Mouse (Mus musculus) adrenal gland, postnatal 14 days (tissue): Measurements from ENCODE around the gene Actl9. TPM values are rescaled to one million over a fixed set of nuclear protein-coding genes. Genes with fewer than 3 reads are reported as not detected.
A peak's percentile ranks its signal among the peaks of the same experiment; 100 is the strongest.

ENCODE experiments used
- DNase-seq: peaks from one replicate; pipeline ENCODE4 v3.0.0; 2021; ENCODE audit warnings: mixed read lengths
- long read RNA-seq, 2 experiments: library from polyadenylated mRNA; stranded (forward); transcript quantifications; one replicate each; pipeline ENCODE4 v2.0.0; 2021
- total RNA-seq: library from RNA; stranded (reverse); gene quantifications from 2 replicates; pipeline ENCODE4 v1.2.3, GENCODE M21; 2021

Actl9 gene
- total RNA-seq: 0.26 and 0.38 TPM in 2 replicates
- long read RNA-seq, experiment 1: 0 reads
- long read RNA-seq, experiment 2: 0 reads

DNA sequence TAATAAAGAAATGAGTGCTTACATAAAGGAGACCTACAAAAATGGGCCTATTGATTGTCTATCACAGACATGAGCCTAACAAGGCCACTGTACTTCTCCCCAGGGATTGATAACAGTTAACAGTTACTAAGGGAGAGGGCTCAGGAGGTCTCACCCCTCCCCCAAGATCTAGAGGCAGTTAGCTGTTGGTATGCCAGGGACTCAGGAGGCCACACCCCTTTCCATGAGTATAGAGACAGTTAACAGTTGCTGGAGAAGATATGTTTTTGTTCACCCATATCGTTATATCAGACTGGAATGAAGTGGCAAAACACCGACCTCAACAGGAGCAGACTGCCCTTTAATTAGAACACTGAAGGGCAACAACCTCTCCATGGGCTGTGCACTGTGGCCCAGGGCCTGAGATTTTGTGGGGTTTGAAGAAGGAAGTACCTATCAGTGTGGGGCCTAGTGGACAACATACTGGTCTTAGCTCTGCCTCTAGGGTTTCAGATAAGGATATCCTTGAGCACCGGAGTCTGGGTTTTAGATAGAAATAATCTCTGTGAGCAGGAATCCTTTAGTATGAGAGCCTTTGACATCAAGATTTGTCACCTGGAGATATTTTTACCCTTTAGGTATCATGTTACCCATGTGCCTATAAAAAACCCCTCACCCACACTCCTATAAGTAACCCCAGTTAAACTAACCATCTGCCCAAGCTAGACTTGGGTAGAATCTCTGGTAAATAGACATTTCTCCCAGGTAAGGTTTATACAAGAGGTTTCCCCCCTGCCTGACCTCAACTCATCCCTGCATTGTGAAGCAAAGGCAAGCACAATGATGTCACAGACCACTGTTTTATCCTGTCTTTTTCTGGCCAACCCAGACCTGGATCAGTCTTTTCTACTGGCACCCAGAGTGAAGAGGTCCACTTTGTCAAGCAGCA is at the start of gene Actl9:
TSS of gene Actl9 (plus strand) at position 878 of the 928 bp plus-strand sequence.
- DNase-seq: no peak

DNA sequence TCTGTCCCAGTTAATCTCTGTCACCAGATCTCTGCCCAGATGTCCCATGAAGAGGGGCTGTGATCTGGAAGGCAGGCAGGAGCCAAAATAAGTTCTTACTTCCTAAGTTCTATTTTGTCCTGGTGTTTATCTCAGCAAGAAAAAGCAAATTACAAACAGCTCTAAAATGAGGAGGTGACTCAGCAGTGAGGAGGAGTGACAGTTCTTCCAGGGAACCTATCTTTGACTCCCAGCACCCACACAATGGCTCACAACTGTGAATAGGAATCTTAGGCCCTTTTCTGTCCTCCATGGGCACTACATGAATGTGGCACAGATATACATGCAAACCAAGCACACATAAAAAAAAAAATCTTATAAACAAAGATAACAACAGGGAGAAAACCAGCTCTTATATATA is 47.0 kb upstream of the Actl9 start:
- DNase-seq: no peak

DNA sequence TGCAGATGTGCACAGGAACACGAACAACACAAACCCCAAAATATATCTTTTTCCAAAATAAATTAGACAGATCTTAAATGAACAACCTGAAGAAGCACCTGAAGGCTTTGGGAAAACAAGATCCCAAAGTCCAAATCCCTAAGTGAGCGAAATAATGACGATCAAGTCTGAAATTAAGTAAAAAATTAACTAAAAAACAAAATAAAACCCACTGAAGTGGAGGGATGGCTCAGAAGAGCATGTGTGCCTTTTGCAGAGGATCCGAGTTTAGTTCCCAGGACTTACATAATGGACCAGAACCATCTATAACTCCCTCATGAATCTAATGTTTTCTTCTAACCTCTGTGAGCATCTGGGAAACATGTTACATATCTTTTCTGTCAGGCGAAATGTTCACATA is 40.4 kb upstream of the Actl9 start:
- no peak for DNase-seq

DNA sequence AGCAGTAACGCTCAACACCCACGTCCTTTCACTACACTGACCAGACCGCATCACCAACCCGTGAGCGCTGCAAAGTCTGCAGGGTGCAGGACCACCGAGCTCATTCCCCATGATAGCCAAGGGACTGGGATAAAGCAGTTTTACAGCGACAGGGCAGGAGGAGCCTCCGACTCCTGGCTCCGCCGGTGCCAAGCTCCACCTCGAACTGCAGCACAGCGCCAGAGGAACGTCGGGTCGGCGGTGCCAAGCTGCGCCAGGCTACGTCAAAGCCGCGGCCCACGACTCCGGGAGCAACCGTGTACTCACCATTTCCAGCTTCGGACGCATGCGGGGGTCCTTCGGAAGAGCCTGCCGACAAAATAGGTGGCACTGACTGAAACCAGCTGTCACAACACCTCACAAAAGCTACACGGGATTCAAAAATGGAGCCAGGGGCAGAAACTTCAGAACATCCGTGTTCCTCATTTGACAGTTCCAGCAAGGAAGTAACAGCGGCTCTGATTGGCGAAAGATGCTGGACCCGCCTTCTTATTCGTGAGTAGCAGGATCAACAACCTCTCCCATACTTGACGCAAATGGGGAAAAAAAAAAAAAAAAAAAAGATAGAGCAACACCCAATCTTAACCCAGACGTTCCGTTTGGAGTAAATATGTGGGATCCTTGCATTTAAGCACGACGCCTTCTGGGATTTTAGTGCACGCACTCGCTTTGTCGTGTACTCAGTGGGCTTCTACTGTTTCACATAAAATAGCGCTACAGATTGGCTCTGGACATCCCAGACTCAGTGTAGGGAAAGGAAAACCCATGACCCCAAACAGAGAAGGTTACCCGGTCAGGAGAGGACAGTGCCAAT is 38.3 kb upstream of the Actl9 start, which contains the start of gene Zfp101:
TSS of gene Zfp101 (minus strand) at position 460 of the 853 bp plus-strand sequence.
- peak; percentile 92 for DNase-seq

DNA sequence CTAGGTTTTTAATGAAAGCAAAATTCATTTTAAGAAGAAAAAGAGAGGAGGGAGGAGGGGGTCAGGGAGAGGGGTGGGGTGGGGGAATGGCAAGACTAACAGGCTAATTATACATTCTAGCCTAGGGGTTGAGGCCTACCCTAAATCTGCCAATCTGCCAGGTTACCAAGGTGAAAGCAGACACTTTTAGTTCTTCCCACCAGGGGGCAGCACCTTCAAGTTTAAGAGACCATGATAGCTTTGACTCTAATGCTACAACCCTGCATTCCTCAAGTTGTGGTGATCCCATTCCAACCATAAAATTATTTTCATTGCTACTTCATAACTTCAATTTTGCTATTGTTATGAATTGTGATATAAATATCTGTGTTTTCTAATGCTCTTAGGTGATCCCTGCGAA is 6.5 kb downstream of the Actl9 start:
- peak; percentile 87 for DNase-seq

DNA sequence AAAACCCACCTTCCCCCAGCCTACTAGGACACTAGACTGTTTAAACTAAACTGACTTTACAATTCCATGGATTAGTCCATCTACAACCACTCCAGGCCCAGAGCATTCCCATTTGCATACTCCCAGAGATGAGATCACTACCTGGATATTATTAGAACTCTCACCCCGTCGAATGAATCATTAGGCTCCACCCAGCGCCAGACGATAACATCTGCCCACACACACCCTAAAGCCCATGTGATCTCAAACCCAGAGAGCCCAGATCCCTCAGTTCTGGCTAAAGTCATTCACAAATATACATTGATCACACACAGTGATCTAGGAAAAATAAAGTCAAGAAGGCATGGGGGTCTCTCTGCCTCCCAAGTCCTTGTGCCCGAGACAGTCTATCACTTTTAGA is 7.2 kb downstream of the Actl9 start:
- DNase-seq: no peak

DNA sequence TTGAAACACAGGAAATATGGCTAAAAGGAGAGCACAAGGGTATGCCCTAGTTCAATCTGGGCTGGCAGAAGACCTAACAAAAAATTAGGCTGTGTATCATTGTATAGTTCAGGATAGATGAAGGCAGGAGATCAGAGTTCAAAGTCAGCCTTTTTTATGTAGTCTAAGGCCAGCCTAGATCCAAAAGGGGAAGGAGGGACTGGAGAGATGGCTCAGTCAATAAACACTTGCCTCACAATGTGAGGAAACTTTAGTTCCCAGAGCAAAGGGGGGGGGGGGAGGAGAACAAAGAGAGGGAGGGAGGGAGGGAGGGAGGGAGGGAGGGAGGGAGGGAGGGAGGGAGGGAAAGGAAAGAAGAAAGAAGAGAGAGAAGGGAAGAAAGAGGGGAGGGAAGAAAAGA is 8.5 kb downstream of the Actl9 start:
- no peak for DNase-seq

DNA sequence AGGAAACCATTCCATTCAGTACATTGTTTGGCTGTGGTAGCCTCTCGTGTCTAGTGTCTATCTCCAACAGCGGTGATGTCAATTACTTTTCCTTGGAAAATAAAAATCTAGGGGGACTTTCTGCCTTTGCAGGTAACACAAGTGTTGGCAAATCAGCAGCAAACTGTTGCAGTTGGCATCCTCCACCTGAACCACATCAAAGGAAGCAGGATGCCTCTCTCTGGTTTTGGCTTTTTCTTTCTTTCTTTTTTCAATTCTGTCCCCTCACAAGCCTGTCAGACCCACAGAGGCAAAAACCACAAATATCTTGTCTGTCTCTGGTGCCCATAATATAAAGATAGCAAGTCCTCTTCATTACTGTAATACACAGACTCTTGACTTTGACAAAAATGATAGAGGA is 23.9 kb downstream of the Actl9 start:
- no peak for DNase-seq

DNA sequence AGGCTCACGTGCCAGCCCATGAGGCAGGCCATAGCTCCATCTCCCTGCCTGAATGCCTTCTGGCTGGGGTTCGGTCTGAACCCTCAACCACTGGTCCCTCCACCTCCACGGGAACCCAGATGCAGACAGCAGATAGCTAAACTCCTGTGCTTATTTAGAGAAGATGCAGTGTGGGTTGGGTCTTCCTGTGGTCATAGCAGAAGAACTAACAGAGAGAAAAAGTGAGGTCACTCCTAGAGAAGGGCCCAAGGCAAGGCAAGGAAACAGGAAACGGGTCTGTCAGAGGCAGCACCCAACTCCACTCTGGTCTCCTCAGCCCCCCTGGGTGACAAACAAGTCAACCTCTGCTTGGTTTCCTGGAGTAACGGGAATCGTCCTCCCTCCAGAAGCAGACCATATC is 38.5 kb downstream of the Actl9 start:
- no peak for DNase-seq

Other genes with a start within 250 kb of the Actl9 start
- gene Olfr239, start 241.6 kb upstream of the Actl9 start, total RNA-seq: not detected in 2 replicates
- not detected in 2 replicates for gene Olfr1564, start 211.2 kb upstream of the Actl9 start, total RNA-seq
- gene Zfp955a, start 177.8 kb upstream of the Actl9 start, total RNA-seq: 7.4 and 8.4 TPM in 2 replicates
- gene Olfr63, start 168.2 kb upstream of the Actl9 start, total RNA-seq: not detected in 2 replicates
- 10.0 and 11.0 TPM in 2 replicates for gene Zfp955b, start 143.4 kb upstream of the Actl9 start, total RNA-seq
- gene Zfp81, start 74.0 kb upstream of the Actl9 start, total RNA-seq: 8.7 and 9.3 TPM in 2 replicates
- 7.9 and 8.6 TPM in 2 replicates for gene Zfp101, start 38.3 kb upstream of the Actl9 start, total RNA-seq
- 39.9 and 51.3 TPM in 2 replicates for gene Adamts10, start 91.3 kb downstream of the Actl9 start, total RNA-seq
- 1.7 and 7.8 TPM in 2 replicates for gene Myo1f, start 122.8 kb downstream of the Actl9 start, total RNA-seq
- gene Zfp414, start 196.2 kb downstream of the Actl9 start, total RNA-seq: 32.8 and 38.9 TPM in 2 replicates
- 0.34 and 0.89 TPM in 2 replicates for gene Pram1, start 205.2 kb downstream of the Actl9 start, total RNA-seq